ENCODE assay signal across 14 mouse cellular contexts in genomic region chr15:74456675-74457040, GRCm38 (mm10).
A peak's percentile ranks its signal among the peaks of the same experiment; 100 is the strongest.
DNase-seq lines count a peak whose midpoint lies in the region; TF ChIP-seq lines count a peak whose summit lies in the region.
"Had no signal": no experiment of that assay in that cellular context is flagged by ENCODE, and none has a peak within 500 bp of the region (broad histone marks: within the 10 kb centered on the region; RNA-seq: fewer than 3 reads in every experiment).

No protein-coding gene starts in this region.

- TF ChIP-seq CTCF in gastrocnemius, adult 2 months (IDR thresholded peaks at IDR 0.05) = no peak

- intact Hi-C loops in gastrocnemius, adult 2 months (cut with DNase I) = no loop called here

- no peaks in the 10 kb centered on the region for H3K36me3 ChIP-seq in heart, embryonic 10.5 days
- H3K36me3 ChIP-seq: forebrain, embryonic 15.5 days; heart, embryonic 15.5 days; hindbrain, embryonic 10.5 days had no signal

- WGBS in heart, embryonic 10.5 days = 80% methylated on average over 6 of the region's 6 CpGs

- H3K27me3 ChIP-seq in heart, embryonic 10.5 days (ENCODE audit: insufficient read depth, poor library complexity, severe bottlenecking) = 0 out of 2 replicates have a peak, but pooled peaks cover 6% of the 10 kb centered on the region
- H3K27me3 ChIP-seq: forebrain, embryonic 15.5 days; heart, embryonic 15.5 days had no signal

- DNase-seq in gastrocnemius, adult 2 months = no peak
- DNase-seq in gastrocnemius, postnatal 4 days (ENCODE audit: low spot score in 2 of 2) = no peak
- DNase-seq in heart, adult 8-10 months (ENCODE audit: low spot score) = peak; percentile 5
- no peak for DNase-seq in heart, embryonic 10.5 days (ENCODE audit: low spot score)
- peak; percentile 20 for DNase-seq in heart, postnatal 4 days
- DNase-seq in cerebellum, postnatal 36 days = no peak
- DNase-seq in ovary, postnatal 14 days (ENCODE audit: low spot score) = no peak
- DNase-seq in B cell, adult 2 months = no peak
- DNase-seq: cerebellum, adult 9-10 months; gastrocnemius, postnatal 14 days had no signal

- H3K9me3 ChIP-seq in heart, embryonic 10.5 days = no peaks in the 10 kb centered on the region
- H3K9me3 ChIP-seq: forebrain, embryonic 15.5 days; heart, embryonic 15.5 days; hindbrain, embryonic 10.5 days had no signal

- peaks cover 11% of the 10 kb centered on the region for H3K4me1 ChIP-seq in heart, embryonic 10.5 days

- H3K27ac ChIP-seq in gastrocnemius, adult 2 months = peak overlapping the region; percentile 41
- H3K27ac ChIP-seq in heart, embryonic 10.5 days = no peak overlapping the region
- H3K27ac ChIP-seq: forebrain, embryonic 15.5 days; heart, embryonic 15.5 days; hindbrain, embryonic 10.5 days; hindbrain, embryonic 14.5 days had no signal

- no peak overlapping the region for H3K4me3 ChIP-seq in gastrocnemius, adult 2 months
- no peak overlapping the region for H3K4me3 ChIP-seq in heart, embryonic 10.5 days
- H3K4me3 ChIP-seq: forebrain, embryonic 15.5 days; heart, embryonic 15.5 days; hindbrain, embryonic 10.5 days had no signal

Comparison
In these comparisons a context has a peak if more than half of its experiments do, and no peak if none do; other contexts are left out.
1. DNase-seq: peak in heart, adult 8-10 months (single experiment) and heart, postnatal 4 days (single experiment); none in gastrocnemius, adult 2 months (single experiment), gastrocnemius, postnatal 4 days (0 of 2), heart, embryonic 10.5 days (single experiment), cerebellum, postnatal 36 days (0 of 2), ovary, postnatal 14 days (single experiment) and B cell, adult 2 months (0 of 2).